Mouse (Mus musculus): ENCODE results near the gene Taf3.
A peak's percentile ranks its signal among the peaks of the same experiment; 100 is the strongest.

Gene Taf3

GRCm38 (mm10) chr2:10010263-10010909 lies 38.0 kb downstream of the Taf3 start:
- no peak for DNase-seq

- DNase-seq = no peak
Measured at GRCm38 (mm10) chr2:10009671-10010254, 38.6 kb downstream of the Taf3 start.

GRCm38 (mm10) chr2:10008593-10008992 lies 39.8 kb downstream of the Taf3 start:
- no peak for DNase-seq

GRCm38 (mm10) chr2:10004960-10005621 lies 43.3 kb downstream of the Taf3 start:
- DNase-seq = peak; percentile 63

GRCm38 (mm10) chr2:10003358-10003757 lies 45.0 kb downstream of the Taf3 start:
- DNase-seq = peak; percentile 30

DNA sequence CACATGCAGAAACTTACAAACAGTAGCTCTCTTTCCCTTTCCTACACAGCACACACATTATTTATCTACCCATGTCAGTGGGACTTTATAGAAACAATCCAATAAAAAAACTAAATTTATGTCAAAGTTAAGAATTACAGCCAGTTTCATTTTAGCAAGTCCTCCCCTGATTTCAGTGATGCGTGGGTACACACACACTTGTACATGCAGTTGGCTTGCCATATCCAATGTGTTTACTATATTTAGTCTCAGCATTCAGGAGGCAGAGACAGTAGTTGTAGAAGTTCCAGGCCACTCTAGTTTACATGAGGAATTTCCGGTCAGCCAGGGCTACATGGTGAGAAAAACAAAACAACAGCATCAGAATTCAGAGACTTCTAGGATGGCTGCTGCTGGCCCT lies 46.8 kb downstream of the Taf3 start:
- no peak for DNase-seq

GRCm38 (mm10) chr2:9997535-9997934 lies 50.9 kb downstream of the Taf3 start:
- DNase-seq = no peak

DNA sequence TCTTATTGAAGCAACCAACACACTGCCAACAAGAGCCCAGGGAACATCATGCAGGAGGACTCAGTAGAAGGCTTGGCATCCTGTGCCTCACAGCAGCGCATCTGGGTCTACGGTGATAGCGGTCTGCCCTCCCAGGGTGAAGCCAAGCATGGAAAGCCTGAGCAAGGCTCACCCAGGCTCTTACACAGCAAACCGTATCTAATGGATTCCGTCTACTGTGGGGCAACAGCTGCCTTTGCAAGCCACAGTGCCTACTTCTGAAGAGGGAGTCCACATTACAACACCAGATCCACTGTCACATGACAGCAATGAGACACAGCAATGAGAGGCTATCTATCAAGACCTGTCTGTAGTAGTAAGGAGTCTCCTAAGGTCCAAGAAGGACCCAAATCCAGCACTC lies 52.3 kb downstream of the Taf3 start:
- no peak for DNase-seq

DNA sequence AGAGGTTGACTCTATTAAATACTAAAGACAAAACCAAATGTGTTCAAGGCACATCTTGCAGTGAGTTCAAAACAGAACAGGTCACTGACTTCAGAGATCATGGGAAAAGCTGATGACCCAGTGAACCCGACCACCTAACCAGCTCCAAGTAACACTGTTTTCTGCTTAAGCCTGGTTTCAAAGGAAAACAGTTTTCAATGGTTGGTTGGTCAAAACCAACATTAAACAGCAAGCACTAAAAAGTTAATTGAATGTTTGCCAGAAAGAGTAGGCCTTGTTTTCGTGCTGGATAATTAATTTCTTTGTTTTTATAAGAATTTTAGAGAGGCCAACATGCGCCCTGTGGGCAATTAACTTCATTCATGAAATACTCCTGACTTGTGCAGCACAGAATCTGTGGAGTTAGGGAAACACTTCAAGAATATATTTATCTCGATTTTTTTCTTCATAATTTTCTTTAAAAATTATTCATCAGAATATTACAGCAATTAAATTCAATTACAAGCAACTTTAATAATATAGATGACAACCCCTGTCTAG lies 57.6 kb downstream of the Taf3 start:
- DNase-seq = no peak

DNA sequence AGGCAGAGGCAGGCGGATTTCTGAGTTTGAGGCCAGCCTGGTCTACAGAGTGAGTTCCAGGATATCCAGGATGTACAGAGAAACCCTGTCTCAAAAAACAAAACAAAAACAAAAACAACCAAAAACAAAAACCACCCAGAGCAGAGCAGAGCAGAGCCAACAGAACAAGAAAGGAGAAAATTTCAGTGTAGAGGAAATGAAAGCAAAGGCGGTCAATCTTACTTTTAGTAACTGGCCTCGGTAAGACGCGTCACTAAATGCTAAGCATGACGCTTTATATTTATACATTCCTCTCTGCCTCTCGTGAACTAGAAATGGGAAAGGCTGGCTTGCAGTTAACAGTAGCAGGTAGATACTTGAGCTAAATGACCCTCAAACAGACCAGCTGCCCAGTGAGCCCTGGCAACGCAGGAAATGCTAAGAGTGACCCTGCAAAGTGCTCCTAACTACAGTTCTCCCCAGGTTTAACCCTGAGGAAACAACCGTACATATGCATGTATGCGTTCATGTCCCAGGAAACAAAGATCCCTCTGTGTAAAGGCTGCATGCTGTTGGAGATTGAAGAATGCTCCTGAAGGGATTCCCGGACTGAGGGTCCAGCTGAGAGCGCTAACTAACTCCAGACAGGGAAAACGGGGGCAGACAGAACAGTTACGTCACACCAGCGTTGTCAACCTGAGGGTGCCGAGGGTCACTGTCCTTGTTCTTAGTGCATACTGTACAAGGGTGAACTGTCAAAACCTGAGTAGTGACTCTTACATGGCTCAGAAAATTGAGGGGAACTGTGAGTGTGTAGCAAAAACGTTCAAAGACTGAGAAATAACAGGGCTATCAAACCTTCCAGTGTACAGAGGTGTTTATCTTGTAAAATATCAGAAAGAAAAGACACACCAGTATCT lies 58.5 kb downstream of the Taf3 start:
- no peak for DNase-seq

GRCm38 (mm10) chr2:9988290-9988689 lies 60.1 kb downstream of the Taf3 start:
- no peak for DNase-seq

- DNase-seq = no peak
Measured at GRCm38 (mm10) chr2:9985979-9986447, 62.4 kb downstream of the Taf3 start.

DNA sequence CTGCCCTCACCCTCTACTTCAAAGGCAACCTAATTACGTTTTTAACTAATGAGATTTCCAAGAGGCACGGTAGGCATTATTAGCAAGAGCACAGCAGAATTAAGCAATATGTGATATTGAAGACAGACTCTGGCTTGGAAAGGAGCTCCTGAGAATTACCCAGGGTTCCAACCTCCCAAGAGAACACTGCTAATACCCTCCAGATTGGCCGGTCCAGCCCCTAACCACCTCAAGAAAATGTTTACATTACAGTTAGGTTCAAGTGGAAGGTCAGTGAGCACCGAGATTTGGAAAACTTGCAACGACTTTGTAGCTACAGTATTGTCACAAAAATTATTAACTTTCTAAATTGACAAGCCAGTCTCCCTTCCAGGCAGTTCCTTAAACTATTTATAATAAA lies 66.0 kb downstream of the Taf3 start:
- DNase-seq = no peak

DNA sequence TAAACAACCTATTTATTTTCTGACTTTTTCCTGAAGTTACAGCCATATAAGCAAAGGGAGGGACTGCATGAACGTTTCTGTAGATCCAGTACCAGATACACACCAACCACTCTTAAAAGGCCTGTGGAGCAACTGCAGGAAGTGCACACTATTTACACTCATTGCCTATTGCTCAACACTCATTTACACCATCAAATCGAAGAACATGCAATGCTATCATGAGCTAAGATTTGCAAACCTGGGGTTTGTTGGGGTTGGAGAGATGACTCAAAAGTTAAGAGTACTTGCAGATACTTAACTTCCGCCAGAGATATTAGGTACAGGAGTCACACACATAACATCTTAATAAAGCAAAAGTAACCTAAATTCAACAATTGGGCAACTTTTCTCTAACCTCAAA lies 76.5 kb downstream of the Taf3 start:
- DNase-seq = no peak

DNA sequence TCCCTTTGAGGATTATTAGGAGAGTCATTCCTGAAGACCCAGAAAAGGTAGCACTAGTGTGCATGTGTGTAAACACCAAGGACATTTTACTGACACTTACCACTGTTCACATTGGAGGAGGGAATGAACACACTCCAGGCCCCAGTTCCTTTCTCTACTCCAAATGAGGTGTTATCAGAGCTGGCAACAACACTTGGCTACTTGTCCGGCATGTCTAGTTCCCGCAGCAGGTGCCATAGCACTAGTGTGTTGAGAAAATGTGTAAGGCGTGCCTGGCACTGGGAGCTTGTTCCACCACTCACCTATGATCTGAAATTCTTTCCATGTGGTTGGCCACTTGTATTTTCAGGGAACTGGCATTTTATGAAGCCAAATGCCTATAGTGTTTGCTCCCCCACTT lies 77.8 kb downstream of the Taf3 start:
- no peak for DNase-seq

- DNase-seq = no peak
Measured at GRCm38 (mm10) chr2:9970178-9970577, 78.2 kb downstream of the Taf3 start.

GRCm38 (mm10) chr2:9969734-9970133 lies 78.7 kb downstream of the Taf3 start:
- no peak for DNase-seq

- DNase-seq = no peak
Measured at GRCm38 (mm10) chr2:9966634-9967033, 81.8 kb downstream of the Taf3 start.

GRCm38 (mm10) chr2:9965608-9966007 lies 82.8 kb downstream of the Taf3 start:
- DNase-seq = no peak

DNA sequence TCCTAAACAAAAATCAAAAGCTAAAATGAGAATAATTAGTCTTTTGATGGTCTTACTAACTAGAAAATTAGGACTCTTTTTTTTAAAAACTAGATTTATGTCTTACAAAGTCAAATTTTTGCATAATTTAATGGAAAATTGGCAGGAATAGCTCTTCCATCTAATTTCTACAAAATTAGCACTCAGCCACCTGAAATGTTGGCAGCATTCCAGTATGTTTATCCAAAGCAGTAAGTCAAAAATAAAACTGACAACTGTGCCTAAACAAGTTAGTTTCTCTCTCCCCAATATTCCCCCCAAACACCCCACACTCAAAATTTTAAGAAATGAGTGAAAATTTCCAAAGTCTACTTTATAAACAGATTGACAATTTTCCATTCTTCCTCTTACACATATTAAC lies 85.5 kb downstream of the Taf3 start:
- no peak for DNase-seq

DNA sequence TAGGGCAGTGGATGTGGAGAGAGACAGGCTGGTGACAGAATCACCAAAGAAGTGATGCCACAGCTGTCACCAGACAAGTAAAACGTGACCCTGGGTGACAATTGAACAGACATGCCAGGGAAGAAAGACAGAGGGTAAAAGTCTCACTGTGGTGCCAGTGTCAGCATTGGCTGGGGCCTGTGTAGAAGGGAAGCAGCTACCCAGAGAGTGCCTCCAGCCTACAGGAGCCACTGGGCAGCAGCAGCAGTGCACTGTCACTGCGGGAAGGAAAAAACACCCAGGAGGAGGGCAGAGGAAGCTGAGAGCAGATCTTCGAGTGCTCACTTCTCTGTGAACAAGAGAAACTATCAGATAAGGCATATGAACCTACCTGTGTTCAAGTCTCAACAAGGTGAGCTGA lies 86.7 kb downstream of the Taf3 start:
- no peak for DNase-seq

DNA sequence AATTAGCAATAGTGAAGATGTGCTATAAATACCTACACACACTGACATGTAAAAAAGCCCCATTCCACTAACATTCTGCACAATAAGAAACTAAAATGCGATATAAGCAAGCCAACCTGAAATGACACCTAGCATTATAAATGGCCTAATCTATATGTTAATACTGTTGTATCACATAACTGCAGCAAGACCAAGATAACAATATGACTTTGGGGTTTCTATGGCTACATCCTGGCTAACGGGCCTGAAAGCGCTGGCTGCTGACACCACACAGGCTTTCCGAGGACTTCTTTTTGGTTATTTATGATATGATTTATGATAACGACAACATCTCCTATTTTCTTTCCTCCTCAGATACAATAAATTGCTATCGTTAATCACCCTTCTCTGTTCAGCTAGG lies 90.4 kb downstream of the Taf3 start:
- DNase-seq = no peak

GRCm38 (mm10) chr2:9956546-9956945 lies 91.8 kb downstream of the Taf3 start:
- DNase-seq = no peak

Measured in kidney, adult 11 months (tissue).